Mouse (Mus musculus) myocyte (in vitro differentiated cells): ENCODE measurements around the gene Adgrb3. TPM values are rescaled to one million over a fixed set of nuclear protein-coding genes. Genes with fewer than 3 reads are reported as not detected.

Experiments
- H3K27me3 ChIP-seq: one replicate; pipeline ENCODE4 v1.6.1; 2011; ENCODE audit not compliant: control insufficient read depth, insufficient read depth, insufficient read length
- H3K36me3 ChIP-seq: one replicate; pipeline ENCODE4 v1.6.1; 2011; ENCODE audit not compliant: control insufficient read depth, insufficient read depth
- H3K4me2 ChIP-seq: one replicate; pipeline ENCODE4 v1.6.1; 2011; ENCODE audit warnings: low read depth, control low read depth
- H3K4me3 ChIP-seq: one replicate; pipeline ENCODE4 v1.5.1; 2011; ENCODE audit warnings: mild to moderate bottlenecking, control low read depth, moderate library complexity
- H3K79me2 ChIP-seq: one replicate; pipeline ENCODE4 v1.6.1; 2011; ENCODE audit not compliant: control insufficient read depth, insufficient read depth
- H3ac ChIP-seq: one replicate; pipeline ENCODE4 v1.6.1; 2011; ENCODE audit not compliant: control insufficient read depth, insufficient read length
- CEBPB ChIP-seq: IDR thresholded peaks from 2 replicates; pipeline ENCODE4 v1.6.1; 2011; ENCODE audit warnings: mild to moderate bottlenecking, moderate library complexity; ENCODE audit not compliant: poor library complexity, insufficient read depth, severe bottlenecking
- E2F4 ChIP-seq: IDR thresholded peaks from one replicate; pipeline ENCODE4 v1.6.1; 2011; ENCODE audit warnings: mild to moderate bottlenecking, control low read depth, moderate library complexity; ENCODE audit not compliant: insufficient read depth
- MAX ChIP-seq: IDR thresholded peaks from one replicate; pipeline ENCODE4 v1.6.1; 2011; ENCODE audit warnings: low read depth, mild to moderate bottlenecking, control low read depth
- MYOD1 ChIP-seq, 3 experiments: IDR thresholded peaks; one replicate each; pipeline ENCODE4 v1.6.1; 2011; ENCODE audit warnings: control low read depth in 2 of 3, low read depth in 2 of 3, mild to moderate bottlenecking in 2 of 3, moderate library complexity in 1 of 3; ENCODE audit not compliant: insufficient read length in 2 of 3, control insufficient read depth in 1 of 3
- MYOG ChIP-seq, 3 experiments: IDR thresholded peaks; one replicate each; pipeline ENCODE4 v1.6.1; 2011; ENCODE audit warnings: control low read depth in 2 of 3, low read depth in 2 of 3, mild to moderate bottlenecking in 2 of 3; ENCODE audit not compliant: insufficient read length in 2 of 3, control insufficient read depth in 1 of 3, insufficient read depth in 1 of 3
- POLR2A ChIP-seq: IDR thresholded peaks from one replicate; pipeline ENCODE4 v1.6.1; 2011; ENCODE audit warnings: low read depth, mild to moderate bottlenecking, control low read depth, moderate library complexity; ENCODE audit not compliant: insufficient read length
- POLR2AphosphoS2 ChIP-seq: IDR thresholded peaks from one replicate; pipeline ENCODE4 v1.6.1; 2011; ENCODE audit warnings: low read depth, control low read depth; ENCODE audit not compliant: insufficient read length
- REST ChIP-seq: IDR thresholded peaks from one replicate; pipeline ENCODE4 v1.6.1; 2011; ENCODE audit warnings: mild to moderate bottlenecking, control low read depth, moderate library complexity; ENCODE audit not compliant: insufficient read depth, insufficient read length
- SRF ChIP-seq: IDR thresholded peaks from one replicate; pipeline ENCODE4 v1.6.1; 2011; ENCODE audit warnings: low read depth; ENCODE audit not compliant: control insufficient read depth, insufficient read length
- TCF12 ChIP-seq: IDR thresholded peaks from one replicate; pipeline ENCODE4 v1.6.1; 2011; ENCODE audit warnings: mild to moderate bottlenecking, control low read depth; ENCODE audit not compliant: poor library complexity, insufficient read depth, severe bottlenecking
- TCF3 ChIP-seq: IDR thresholded peaks from one replicate; pipeline ENCODE4 v1.6.1; 2011; ENCODE audit warnings: low read depth, control low read depth; ENCODE audit not compliant: insufficient read length
- USF1 ChIP-seq: IDR thresholded peaks from one replicate; pipeline ENCODE4 v1.6.1; 2011; ENCODE audit warnings: low read depth, mild to moderate bottlenecking, control low read depth, moderate library complexity
- polyA plus RNA-seq: library from polyadenylated mRNA; unstranded; fragments of >200 nt; fragmentation: generic; extraction: Trizol; gene quantifications from one replicate; pipeline ENCODE4 v1.2.1, GENCODE M21; 2012; ENCODE audit warnings: missing spikeins

Gene Adgrb3
- polyA plus RNA-seq, 1 experiment = not detected

DNA sequence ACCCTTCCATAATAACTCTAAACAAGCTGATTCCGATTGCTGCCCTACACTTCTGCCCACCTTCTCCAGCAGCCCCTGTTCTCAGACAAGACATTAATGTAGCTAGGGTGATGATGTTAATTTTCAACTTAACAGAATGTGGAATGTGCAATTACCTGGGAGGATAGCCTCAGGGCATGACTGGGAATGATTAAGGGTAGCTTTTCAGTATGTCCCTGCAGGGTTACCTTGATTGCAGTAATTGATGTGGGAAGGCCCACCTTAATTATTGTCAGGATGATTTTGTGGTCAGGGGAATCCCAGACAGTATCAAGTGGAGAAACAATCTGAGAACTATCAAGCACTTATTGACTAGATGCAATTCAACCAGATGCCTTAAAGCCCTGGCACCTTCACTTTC is 283.4 kb downstream of the Adgrb3 start:
- Histone ChIP-seq H3K4me2 (no peak overlapping the region), H3ac (no peak overlapping the region), H3K27me3 (no peaks in the 10 kb centered on the region), H3K36me3 (no peaks in the 10 kb centered on the region), H3K4me3 (no peak overlapping the region), H3K79me2 (no peaks in the 10 kb centered on the region)
- TF ChIP-seq MYOD1 (IDR thresholded peaks at IDR 0.05; ENCODE audit: control insufficient read depth in 1 of 3, insufficient read length in 2 of 3, low read depth in 2 of 3) (no peak), TCF3 (no peak), CEBPB (no peak), POLR2A (no peak), MYOG (IDR thresholded peaks at IDR 0.05; ENCODE audit: control insufficient read depth in 1 of 3, insufficient read depth in 1 of 3, insufficient read length in 2 of 3, low read depth in 2 of 3) (no peak), POLR2AphosphoS2 (no peak), USF1 (no peak), REST (no peak), E2F4 (no peak), TCF12 (no peak), SRF (no peak), MAX (no peak)

DNA sequence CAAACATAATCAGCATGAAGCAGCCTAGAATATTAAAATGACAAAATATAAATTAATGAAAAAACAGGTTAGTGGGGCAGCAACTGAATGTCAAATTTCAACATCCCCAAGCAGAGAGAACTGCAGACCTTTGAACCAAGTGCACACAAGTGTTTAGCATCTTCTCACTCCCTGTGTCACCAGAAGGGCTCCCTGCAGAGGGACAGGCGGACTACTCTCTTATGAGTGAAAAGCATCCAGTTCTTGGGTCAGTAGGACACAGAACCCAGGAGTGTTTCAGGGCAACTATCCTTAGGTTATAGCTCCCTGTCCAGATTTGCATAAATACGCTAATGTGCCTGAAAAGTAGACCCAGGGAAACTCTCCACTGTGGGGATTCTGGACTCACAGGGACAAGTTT is 285.6 kb downstream of the Adgrb3 start:
- TF ChIP-seq POLR2A (no peak), POLR2AphosphoS2 (no peak), TCF3 (no peak), MAX (no peak), REST (no peak), MYOD1 (IDR thresholded peaks at IDR 0.05; ENCODE audit: control insufficient read depth in 1 of 3, insufficient read length in 2 of 3, low read depth in 2 of 3) (no peak), USF1 (no peak), TCF12 (no peak), SRF (no peak), CEBPB (no peak)
- Histone ChIP-seq H3K36me3 (no peaks in the 10 kb centered on the region), H3K4me3 (no peak overlapping the region)

DNA sequence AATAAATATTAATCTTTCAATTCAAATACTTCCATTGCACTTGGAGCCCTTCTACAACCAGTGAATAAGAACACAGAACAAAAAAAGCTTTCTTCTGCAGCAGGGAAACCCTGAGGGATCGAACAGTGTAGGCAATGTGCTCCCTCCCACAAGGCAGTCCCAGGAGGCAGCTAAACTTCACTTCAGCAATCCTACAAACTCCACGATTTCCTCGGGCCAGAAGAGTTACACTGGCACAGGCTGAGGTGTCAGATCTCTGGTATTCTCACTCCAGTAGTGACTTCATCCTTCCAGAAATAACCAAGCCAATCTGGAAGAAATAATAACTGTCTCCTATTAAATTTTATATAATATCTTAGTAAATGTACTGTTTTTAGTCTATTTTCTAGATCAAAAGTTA is 286.6 kb downstream of the Adgrb3 start:
- no peaks in the 10 kb centered on the region for H3K36me3 ChIP-seq
- H3K79me2 ChIP-seq = no peaks in the 10 kb centered on the region
- no peak overlapping the region for H3K4me3 ChIP-seq
- H3K27me3 ChIP-seq = no peaks in the 10 kb centered on the region
- no peak overlapping the region for H3ac ChIP-seq
- TF ChIP-seq TCF3 (no peak), TCF12 (no peak), SRF (no peak), REST (no peak), MAX (no peak), MYOG (IDR thresholded peaks at IDR 0.05; ENCODE audit: control insufficient read depth in 1 of 3, insufficient read depth in 1 of 3, insufficient read length in 2 of 3, low read depth in 2 of 3) (no peak), USF1 (no peak), E2F4 (no peak), POLR2AphosphoS2 (no peak), POLR2A (no peak), MYOD1 (IDR thresholded peaks at IDR 0.05; ENCODE audit: control insufficient read depth in 1 of 3, insufficient read length in 2 of 3, low read depth in 2 of 3) (no peak), CEBPB (no peak)
- H3K4me2 ChIP-seq = no peak overlapping the region

More for the DNA sequence above, 285.6 kb downstream of the Adgrb3 start:
- Histone ChIP-seq H3ac (no peak overlapping the region), H3K27me3 (no peaks in the 10 kb centered on the region), H3K79me2 (no peaks in the 10 kb centered on the region), H3K4me2 (no peak overlapping the region)

DNA sequence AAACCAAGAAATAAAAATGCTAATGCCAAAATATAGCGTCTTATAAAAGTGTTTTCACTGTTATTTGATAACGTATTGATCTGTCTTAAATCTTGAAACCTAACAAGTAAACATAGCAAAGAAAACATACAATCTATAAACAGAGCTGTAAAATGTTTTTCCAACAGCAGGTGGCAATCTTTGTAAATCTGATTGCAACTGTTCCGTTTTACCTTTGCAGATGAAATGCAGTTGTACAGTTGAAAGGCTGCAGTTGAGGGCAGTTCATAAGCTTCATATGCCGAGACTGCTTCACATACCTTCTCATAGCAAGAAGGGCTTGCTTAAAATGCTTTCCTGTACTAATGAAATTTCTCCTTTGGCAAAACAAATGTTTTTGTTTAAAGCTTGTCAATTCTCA is 302.5 kb downstream of the Adgrb3 start:
- no peak overlapping the region for H3K4me2 ChIP-seq
- H3K79me2 ChIP-seq = no peaks in the 10 kb centered on the region
- H3K27me3 ChIP-seq = no peaks in the 10 kb centered on the region
- no peak overlapping the region for H3K4me3 ChIP-seq
- H3ac ChIP-seq = no peak overlapping the region
- TF ChIP-seq E2F4 (no peak), MYOD1 (IDR thresholded peaks at IDR 0.05; ENCODE audit: control insufficient read depth in 1 of 3, insufficient read length in 2 of 3, low read depth in 2 of 3) (no peak), POLR2A (no peak), MAX (no peak), REST (no peak), MYOG (IDR thresholded peaks at IDR 0.05; ENCODE audit: control insufficient read depth in 1 of 3, insufficient read depth in 1 of 3, insufficient read length in 2 of 3, low read depth in 2 of 3) (no peak), TCF3 (no peak), TCF12 (no peak), SRF (no peak), USF1 (no peak)
- H3K36me3 ChIP-seq = no peaks in the 10 kb centered on the region

DNA sequence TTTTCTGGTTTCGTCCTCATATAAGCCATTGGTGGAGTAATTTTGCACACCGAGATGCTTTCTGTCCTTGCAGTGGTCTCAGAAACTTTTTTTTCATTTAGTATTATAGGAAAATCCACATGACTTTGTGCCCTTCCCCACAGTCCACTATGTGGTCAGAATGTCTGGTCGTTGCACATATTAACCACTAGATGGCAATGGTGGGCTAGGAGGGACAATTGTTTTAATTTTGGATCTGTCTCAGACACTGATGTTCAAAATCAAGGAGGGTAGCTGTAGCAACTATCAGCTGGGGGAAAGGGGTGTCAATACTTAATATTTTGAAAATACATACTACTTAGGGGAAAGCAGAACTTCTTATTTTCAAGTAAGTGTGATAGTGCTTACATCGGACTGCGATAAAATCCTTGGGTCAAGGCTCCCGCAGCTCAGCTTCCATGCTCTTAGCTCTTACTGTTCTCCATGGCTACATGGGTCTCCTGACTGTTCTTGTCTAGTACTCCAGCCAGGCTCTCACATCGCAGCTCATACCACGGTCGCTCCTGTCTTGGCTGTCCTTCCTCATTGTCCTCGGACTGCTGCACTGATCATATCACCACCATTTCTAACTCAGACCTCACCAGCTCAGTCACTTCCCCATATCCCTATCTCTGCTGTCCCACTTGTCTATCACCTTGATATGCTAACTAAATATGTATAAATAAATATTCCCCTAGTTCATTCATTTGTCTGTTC is 319.0 kb downstream of the Adgrb3 start:
- Histone ChIP-seq H3K4me3 (no peak overlapping the region), H3K27me3 (no peaks in the 10 kb centered on the region), H3K36me3 (no peaks in the 10 kb centered on the region), H3ac (no peak overlapping the region), H3K4me2 (no peak overlapping the region), H3K79me2 (no peaks in the 10 kb centered on the region)
- TF ChIP-seq USF1 = no peak
- no peak for TF ChIP-seq E2F4
- no peak for TF ChIP-seq MYOD1 (IDR thresholded peaks at IDR 0.05; ENCODE audit: control insufficient read depth in 1 of 3, insufficient read length in 2 of 3, low read depth in 2 of 3)
- TF ChIP-seq POLR2AphosphoS2 = no peak
- no peak for TF ChIP-seq MYOG (IDR thresholded peaks at IDR 0.05; ENCODE audit: control insufficient read depth in 1 of 3, insufficient read depth in 1 of 3, insufficient read length in 2 of 3, low read depth in 2 of 3)
- no peak for TF ChIP-seq CEBPB
- no peak for TF ChIP-seq MAX
- TF ChIP-seq POLR2A = no peak
